Mouse (Mus musculus): ENCODE measurements around the gene Mthfs. TPM values are rescaled to one million over a fixed set of nuclear protein-coding genes. Genes with fewer than 3 reads are reported as not detected.

Mthfs gene
- 10 to 100 TPM; 61.1 to 71.4 TPM for total RNA-seq (2023)

GRCm38 (mm10) chr9:89210353-89211064 is at the start of gene Mthfs:
Gene Mthfs, plus strand, starts transcription at chr9:89210676.

GRCm38 (mm10) chr9:89198969-89199416 is 11.5 kb upstream of the Mthfs start, which contains the start of the genes Bcl2a1b and Gm29094:
Gene Bcl2a1b, plus strand, starts transcription at chr9:89199209.
Gene Gm29094, plus strand, starts transcription at chr9:89199379.

Other genes with a start within 250 kb of the Mthfs start
- not detected for gene Trim43b, start 117.8 kb upstream of the Mthfs start, total RNA-seq (2023)
- gene Bcl2a1b, start 11.5 kb upstream of the Mthfs start, total RNA-seq (2023): 10 to 100 TPM in 1 of 2 experiments, 1 to 10 TPM in 1; 8.6 to 16.6 TPM
- gene Gm29094, start 11.3 kb upstream of the Mthfs start, total RNA-seq (2023): 1 to 10 TPM in 1 of 2 experiments, not detected in 1; 3.9 TPM